Mouse (Mus musculus) bone marrow macrophage, adult 2 months (primary cell): ENCODE measurements around the gene Pde2a.

Experiments
- CTCF ChIP-seq: IDR thresholded peaks from 2 replicates; pipeline ENCODE4 v1.5.1; 2012; ENCODE audit warnings: low read depth, mild to moderate bottlenecking, low read length, moderate library complexity
- POLR2A ChIP-seq: IDR thresholded peaks from 2 replicates; pipeline ENCODE4 v1.6.1; 2012; ENCODE audit warnings: mild to moderate bottlenecking, low read depth, low read length, borderline replicate concordance

- TF ChIP-seq CTCF (no peak), POLR2A (no peak)
These were observed 36.2 kb upstream of the Pde2a start for GRCm38 (mm10) chr7:101385331-101385733.
